Mouse (Mus musculus) urinary bladder, adult 18-20 months (tissue): ENCODE measurements around the gene Bet1l.
A peak's percentile ranks its signal among the peaks of the same experiment; 100 is the strongest.

ENCODE experiments used
- DNase-seq, 2 experiments: peaks; one replicate each; pipeline ENCODE4 v3.0.0; 2022; ENCODE audit warnings: low spot score in 2 of 2, mixed read lengths in 2 of 2

The Bet1l gene

DNA sequence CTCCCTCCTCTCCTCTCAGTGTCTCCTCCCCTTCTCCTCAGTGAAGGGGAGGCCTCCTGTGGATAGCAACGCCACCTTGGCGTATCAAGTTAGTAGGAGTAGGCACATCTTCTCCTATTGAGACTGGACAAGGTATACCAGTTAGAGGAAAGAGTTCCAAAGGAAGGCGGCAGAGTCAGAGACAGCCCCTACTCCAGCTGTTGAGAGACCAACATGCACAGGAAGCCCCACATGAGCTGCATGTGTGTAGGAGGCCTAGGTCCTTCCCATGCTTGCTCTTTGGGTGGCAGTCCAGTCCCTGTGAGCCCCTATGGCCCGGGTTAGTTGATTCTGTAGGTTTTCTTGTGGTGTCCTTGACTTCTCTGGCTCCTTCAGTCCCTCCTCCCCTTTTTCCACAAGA is 24.0 kb downstream of the Bet1l start:
- DNase-seq, result no peak

- peak in 1 of 2 experiments; percentile 42 for DNase-seq
Measured at GRCm38 (mm10) chr7:140831447-140831846, 25.9 kb downstream of the Bet1l start.

DNA sequence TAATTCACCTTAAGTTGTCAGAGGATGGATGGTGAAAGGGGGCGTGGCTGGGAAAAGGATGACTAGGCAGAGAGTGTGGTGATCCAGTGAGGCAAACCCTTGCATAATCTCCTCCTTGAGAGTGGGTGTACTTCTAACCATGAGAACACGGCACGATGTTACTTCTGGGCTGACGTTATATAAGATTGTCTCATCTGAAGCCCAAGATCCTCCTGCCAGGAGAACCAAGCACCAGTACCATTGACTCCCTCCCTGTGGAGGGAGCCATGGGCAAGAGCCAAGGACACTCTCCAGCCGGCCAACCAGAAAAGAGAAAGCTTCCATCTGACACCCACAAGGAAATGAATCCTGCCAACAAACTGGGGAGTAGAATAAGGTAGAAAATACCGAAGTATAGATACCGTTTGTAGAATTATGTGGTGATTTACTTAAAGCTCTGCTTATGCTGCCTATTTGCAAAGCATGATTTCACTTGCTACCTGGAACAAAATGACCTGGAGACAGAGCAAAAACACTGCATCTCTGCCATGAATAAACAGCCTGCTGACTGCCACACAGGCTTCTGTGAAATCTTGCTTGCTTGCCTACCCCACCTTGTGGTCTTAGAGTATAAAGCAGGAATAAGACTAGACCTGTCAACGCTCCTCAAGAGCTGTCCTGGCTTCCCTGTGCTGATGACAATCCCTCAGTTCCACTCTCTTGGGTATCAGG is 29.1 kb downstream of the Bet1l start:
- DNase-seq, result no peak

GRCm38 (mm10) chr7:140822731-140823130 is 34.6 kb downstream of the Bet1l start:
- DNase-seq, result no peak

GRCm38 (mm10) chr7:140821653-140822329 is 35.6 kb downstream of the Bet1l start, which contains the start of gene Zfp941:
TSS of gene Zfp941 (minus strand) at chr7:140822178.
- DNase-seq, result no peak

- DNase-seq, result no peak
Measured at GRCm38 (mm10) chr7:140821305-140821652, 36.1 kb downstream of the Bet1l start.

- DNase-seq, result no peak
Measured at GRCm38 (mm10) chr7:140820173-140820572, 37.2 kb downstream of the Bet1l start.

- no peak for DNase-seq
Measured at GRCm38 (mm10) chr7:140812850-140813249, 44.5 kb downstream of the Bet1l start.

GRCm38 (mm10) chr7:140811714-140812113 is 45.7 kb downstream of the Bet1l start:
- DNase-seq, result no peak

GRCm38 (mm10) chr7:140810496-140810895 is 46.9 kb downstream of the Bet1l start:
- no peak for DNase-seq

DNA sequence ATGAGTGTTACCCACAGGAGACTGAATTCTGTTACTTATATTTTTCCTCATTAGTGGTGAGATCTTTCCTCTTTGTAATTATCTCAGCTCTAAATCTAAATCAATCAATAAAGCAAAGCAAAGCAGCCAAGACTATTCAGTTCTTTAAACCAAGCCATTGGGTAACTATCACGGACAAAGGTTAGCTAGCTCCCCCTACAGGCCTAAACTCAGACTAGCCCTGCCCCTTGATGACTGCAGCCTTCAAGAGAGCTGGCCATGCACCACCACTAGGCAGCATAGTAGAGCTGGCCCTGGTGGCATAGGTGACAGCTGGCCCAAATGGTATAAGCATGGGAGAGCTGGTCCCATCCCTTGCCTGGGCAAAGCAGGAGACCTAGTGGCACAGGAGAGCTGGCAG is 51.7 kb downstream of the Bet1l start:
- DNase-seq, result peak in 1 of 2 experiments; percentile 11
